Comparison of ENCODE assay signal across 14 mouse cellular contexts in the genomic region with DNA sequence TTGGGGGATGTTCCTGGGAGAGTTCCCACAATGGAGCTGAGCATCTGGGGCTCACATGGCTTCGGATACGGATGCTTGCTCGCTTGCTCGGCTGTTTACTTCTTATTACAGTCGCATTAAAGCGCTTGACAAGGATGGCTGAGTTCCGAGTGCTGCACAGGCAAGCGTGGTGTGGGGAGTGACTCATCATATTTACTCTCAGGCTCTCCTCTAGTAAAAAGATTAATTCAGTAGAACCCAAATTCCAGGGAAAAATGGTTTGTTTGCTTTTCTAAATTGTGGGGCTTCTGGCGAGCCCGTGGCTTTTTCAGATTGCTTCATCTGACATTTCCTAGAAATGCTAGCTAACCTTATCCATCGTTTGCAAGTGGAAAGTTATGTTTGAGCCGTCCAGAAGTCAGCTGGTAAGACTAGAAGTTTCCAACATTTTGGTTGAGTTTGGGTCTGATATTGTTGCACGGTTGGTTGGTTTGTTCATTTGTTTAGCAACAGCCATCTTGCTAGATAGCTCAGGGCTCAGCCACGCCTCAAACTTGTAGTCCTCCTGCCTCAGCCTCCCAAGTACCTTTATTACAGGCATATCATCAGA. TPM values are rescaled to one million over a fixed set of nuclear protein-coding genes. Genes with fewer than 3 reads are reported as not detected.
DNase-seq lines count a peak whose midpoint lies in the region; ATAC-seq lines count a peak whose summit lies in the region.
"Had no signal": no experiment of that assay in that cellular context is flagged by ENCODE, and none has a peak within 500 bp of the region (broad histone marks: within the 10 kb centered on the region; RNA-seq: fewer than 3 reads in every experiment).

No protein-coding gene starts in this region.

- ATAC-seq in midbrain, embryonic 14.5 days (ENCODE audit: low FRiP score, low TSS enrichment): no peak
- ATAC-seq in midbrain, embryonic 11.5 days (ENCODE audit: low FRiP score): no peak
- ATAC-seq in monocyte, adult 5-6 weeks (replicated peaks; ENCODE audit: insufficient number of reproducible peaks, low FRiP score, low TSS enrichment, poor library complexity, severe bottlenecking): no peak
- ATAC-seq: forebrain, embryonic 13.5 days; intestine, postnatal 0 days; midbrain, embryonic 16.5 days had no signal

- no peaks in the 10 kb centered on the region for H3K79me2 ChIP-seq in macrophage (ENCODE audit: inconsistent target)

- H3K4me3 ChIP-seq in midbrain, embryonic 14.5 days (replicated peaks; ENCODE audit: low read depth, low read length): no peak overlapping the region
- no peak overlapping the region for H3K4me3 ChIP-seq in midbrain, embryonic 11.5 days (ENCODE audit: low read depth, low read length)
- no peak overlapping the region for H3K4me3 ChIP-seq in macrophage (ENCODE audit: inconsistent target)
- H3K4me3 ChIP-seq: forebrain, embryonic 13.5 days; heart, embryonic 15.5 days had no signal

- no peaks in the 10 kb centered on the region for H3K4me1 ChIP-seq in midbrain, embryonic 14.5 days (ENCODE audit: control insufficient read depth, insufficient read depth, low read length)
- no peaks in the 10 kb centered on the region for H3K4me1 ChIP-seq in midbrain, embryonic 11.5 days (ENCODE audit: control insufficient read depth, insufficient read depth, low read length)
- H3K4me1 ChIP-seq: forebrain, embryonic 13.5 days had no signal

- H3K9me3 ChIP-seq in midbrain, embryonic 14.5 days (ENCODE audit: control insufficient read depth, low read length): 0 out of 2 replicates have a peak, but pooled peaks cover 5% of the 10 kb centered on the region
- peaks cover 4% of the 10 kb centered on the region; the same call in 1 of the 2 replicates for H3K9me3 ChIP-seq in midbrain, embryonic 11.5 days (ENCODE audit: control insufficient read depth, low read length)
- H3K9me3 ChIP-seq: heart, embryonic 15.5 days had no signal

- no peaks in the 10 kb centered on the region for H3K27me3 ChIP-seq in midbrain, embryonic 14.5 days (ENCODE audit: control insufficient read depth, insufficient read depth, low read length)
- H3K27me3 ChIP-seq in midbrain, embryonic 11.5 days (ENCODE audit: control insufficient read depth, insufficient read depth, low read length): no peaks in the 10 kb centered on the region
- H3K27me3 ChIP-seq: forebrain, embryonic 13.5 days; heart, embryonic 15.5 days had no signal

- DNase-seq in frontal cortex, postnatal 36 days (ENCODE audit: low spot score in 2 of 2): peak; percentile 8 to 29
- DNase-seq in frontal cortex, postnatal 25 days (ENCODE audit: low spot score in 2 of 2): no peak
- peak; percentile 17 for DNase-seq in midbrain, embryonic 14.5 days
- DNase-seq in midbrain, embryonic 11.5 days (ENCODE audit: low spot score, missing footprints): no peak
- DNase-seq in adipocyte (ENCODE audit: low spot score): peak; percentile 27
- no peak for DNase-seq in gastrocnemius, adult 8-10 months (ENCODE audit: low spot score in 2 of 2)
- DNase-seq: retina, postnatal 1 day had no signal

- H3K27ac ChIP-seq in midbrain, embryonic 14.5 days (replicated peaks; ENCODE audit: low read depth, low read length): no peak overlapping the region
- H3K27ac ChIP-seq in midbrain, embryonic 11.5 days (ENCODE audit: low read depth, low read length): no peak overlapping the region
- H3K27ac ChIP-seq in macrophage: peak overlapping the region; percentile 39
- H3K27ac ChIP-seq: forebrain, embryonic 13.5 days; heart, embryonic 15.5 days had no signal

- no peak overlapping the region for H3K9ac ChIP-seq in midbrain, embryonic 14.5 days (replicated peaks; ENCODE audit: low read length)
- H3K9ac ChIP-seq in midbrain, embryonic 11.5 days (ENCODE audit: low read length): no peak overlapping the region
- H3K9ac ChIP-seq: forebrain, embryonic 13.5 days; heart, embryonic 15.5 days had no signal

- no peaks in the 10 kb centered on the region for H3K36me3 ChIP-seq in midbrain, embryonic 14.5 days (ENCODE audit: control insufficient read depth, insufficient read depth, low read length)
- no peaks in the 10 kb centered on the region for H3K36me3 ChIP-seq in midbrain, embryonic 11.5 days (ENCODE audit: control insufficient read depth, insufficient read depth, low read length)
- no peaks in the 10 kb centered on the region for H3K36me3 ChIP-seq in macrophage (ENCODE audit: inconsistent target)
- H3K36me3 ChIP-seq: heart, embryonic 15.5 days had no signal

- WGBS in midbrain, embryonic 14.5 days: 81% methylated on average over 14 of the region's 14 CpGs
- WGBS in midbrain, embryonic 11.5 days: 90% methylated on average over 14 of the region's 14 CpGs
- WGBS in macrophage (ENCODE audit: missing documents): 33% methylated on average over 14 of the region's 14 CpGs

- no peak overlapping the region for H3K4me2 ChIP-seq in midbrain, embryonic 14.5 days (ENCODE audit: low read length)
- no peak overlapping the region for H3K4me2 ChIP-seq in midbrain, embryonic 11.5 days
- H3K4me2 ChIP-seq: forebrain, embryonic 13.5 days; heart, embryonic 15.5 days; liver, embryonic 11.5 days had no signal

RNA-seq across cellular contexts. Expression of gene Gm9887, which starts 46.9 kb away (rescaled TPM):
- polyA plus RNA-seq in midbrain, embryonic 14.5 days (2014; fragmentation: Nextera tagmentation; extraction: Ambion mirVana): 0.51 and 0.53 TPM in 2 replicates
- 1.4 and 1.6 TPM in 2 replicates for polyA plus RNA-seq in midbrain, embryonic 11.5 days (2014; fragmentation: Nextera tagmentation; extraction: Ambion mirVana)
- 1 to 10 TPM in 6 of 26 experiments, not detected in 20; 1.3 to 3.1 (median 1.9) TPM for total RNA-seq in macrophage (2018; cell fraction: chromatin; rRNA removed)
- total RNA-seq in macrophage (2018; cell fraction: cytosol; rRNA removed): 1 to 10 TPM in 22 of 26 experiments, under 1 TPM in 4; 0.80 to 2.2 (median 1.4) TPM
- 1 to 10 TPM in 20 of 26 experiments, not detected in 6; 1.0 to 4.2 (median 2.0) TPM for total RNA-seq in macrophage (2018; cell fraction: nucleus; rRNA removed)
- 0.40 to 0.57 TPM in 2 of 3 replicates, not detected in the other for polyA plus RNA-seq in macrophage (2018)
- total RNA-seq in monocyte, adult 5-6 weeks (2017): not detected in 3 replicates
- total RNA-seq in gastrocnemius, adult 8-10 months (2022): under 1 TPM in 1 of 4 experiments, not detected in 3; 0.49 TPM

RNA-seq across cellular contexts. Expression of gene Arf6, which starts 47.2 kb away (rescaled TPM):
- polyA plus RNA-seq in midbrain, embryonic 14.5 days (2014; fragmentation: Nextera tagmentation; extraction: Ambion mirVana): 34.5 and 34.7 TPM in 2 replicates
- 47.7 and 48.6 TPM in 2 replicates for polyA plus RNA-seq in midbrain, embryonic 11.5 days (2014; fragmentation: Nextera tagmentation; extraction: Ambion mirVana)
- 10 to 100 TPM; 24.2 to 52.1 (median 39.1) TPM for total RNA-seq in macrophage (2018; cell fraction: chromatin; rRNA removed)
- 100 to 1,000 TPM; 164 to 272 (median 215) TPM for total RNA-seq in macrophage (2018; cell fraction: cytosol; rRNA removed)
- total RNA-seq in macrophage (2018; cell fraction: nucleus; rRNA removed): 100 to 1,000 TPM in 24 of 26 experiments, 10 to 100 TPM in 2; 93.7 to 259 (median 148) TPM
- polyA plus RNA-seq in macrophage (2018): 84.8 to 161 TPM (median 114 TPM) in 3 replicates
- total RNA-seq in monocyte, adult 5-6 weeks (2017): 213 to 230 TPM (median 223 TPM) in 3 replicates
- 10 to 100 TPM; 18.4 to 23.3 (median 21.9) TPM for total RNA-seq in gastrocnemius, adult 8-10 months (2022)

Comparison
In these comparisons a context has a peak if more than half of its experiments do, and no peak if none do; other contexts are left out.
1. DNase-seq: peak in frontal cortex, postnatal 36 days (2 of 2), midbrain, embryonic 14.5 days (single experiment) and adipocyte (single experiment); none in frontal cortex, postnatal 25 days (0 of 2), midbrain, embryonic 11.5 days (single experiment) and gastrocnemius, adult 8-10 months (0 of 2).